Mouse (Mus musculus): ENCODE measurements around the gene Kbtbd12. TPM values are rescaled to one million over a fixed set of nuclear protein-coding genes. Genes with fewer than 3 reads are reported as not detected.
A peak's percentile ranks its signal among the peaks of the same experiment; 100 is the strongest.

The Kbtbd12 gene
- total RNA-seq (2021): under 1 TPM; 0.42 to 0.66 TPM

DNA sequence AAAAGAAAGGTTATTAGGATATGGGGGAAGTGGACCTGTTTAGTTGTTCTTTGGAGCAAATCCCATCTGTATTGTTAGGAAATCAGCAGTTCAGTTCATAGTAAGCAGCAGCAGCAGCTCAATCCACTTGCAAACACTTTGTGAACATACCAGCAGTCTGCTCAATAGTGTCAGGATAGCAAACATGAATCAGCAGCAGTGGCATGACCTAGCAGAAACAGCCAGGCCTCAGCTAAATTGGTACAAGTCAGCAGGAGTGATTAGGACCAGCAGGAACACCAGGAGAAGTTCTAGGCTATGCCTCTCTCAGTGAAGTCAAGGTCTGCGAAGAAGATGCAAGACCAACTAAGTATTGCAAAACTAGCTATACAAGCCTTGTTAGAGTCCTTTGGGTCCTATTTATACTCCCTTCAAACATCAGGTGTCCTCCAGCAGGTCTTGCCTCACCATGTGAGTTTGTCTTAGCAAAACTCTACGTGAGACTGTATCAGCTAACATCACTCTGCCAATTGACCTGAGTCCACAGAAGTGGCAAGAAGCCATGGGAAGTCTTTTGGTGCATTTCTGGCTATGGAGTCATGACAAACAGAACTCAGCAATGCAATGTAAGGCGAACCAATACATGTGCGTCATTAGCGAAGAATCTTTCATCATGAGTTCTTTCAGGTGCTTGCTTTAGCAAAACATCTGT lies at the start of gene Kbtbd12:
Gene Kbtbd12, minus strand, starts transcription at position 340 of the 691 bp plus-strand sequence.
- intact Hi-C loops (cut with DNase I): no loop called here
- DNase-seq (ENCODE audit: low spot score in 2 of 2): no peak

DNA sequence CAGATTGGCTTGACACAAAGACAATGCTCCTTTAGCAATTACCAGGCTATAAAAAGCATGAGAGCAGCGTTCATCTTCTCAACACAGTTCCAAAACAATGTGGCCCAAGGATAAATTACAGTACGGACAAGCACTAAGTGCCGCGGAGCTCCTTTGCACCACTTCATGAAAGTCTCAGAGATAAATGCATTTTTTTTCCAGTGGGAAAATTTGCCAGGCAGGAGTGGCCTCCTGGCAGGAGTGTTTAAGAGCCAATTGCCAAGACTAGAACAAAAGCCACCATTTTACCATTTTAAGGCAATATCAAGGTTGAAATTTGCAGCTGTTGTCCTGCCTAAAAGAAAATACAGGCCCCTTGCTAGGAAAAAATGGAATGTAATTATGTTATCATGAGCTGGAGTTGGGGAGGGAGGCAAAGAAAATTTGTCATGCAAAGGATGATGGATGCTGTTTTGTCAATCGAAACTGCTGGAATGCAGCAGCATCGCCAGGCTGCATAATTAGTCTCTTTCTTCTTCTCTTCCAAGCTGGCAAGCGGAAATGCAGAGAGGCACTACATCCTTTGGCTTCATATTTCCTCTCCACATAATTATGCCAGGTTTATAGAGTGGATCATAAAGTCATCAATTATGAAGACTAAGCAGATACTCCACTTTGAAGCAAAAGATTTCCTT lies 45.8 kb upstream of the Kbtbd12 start:
- no peak for DNase-seq (ENCODE audit: low spot score in 2 of 2)
- intact Hi-C loops (cut with DNase I): no loop called here

DNA sequence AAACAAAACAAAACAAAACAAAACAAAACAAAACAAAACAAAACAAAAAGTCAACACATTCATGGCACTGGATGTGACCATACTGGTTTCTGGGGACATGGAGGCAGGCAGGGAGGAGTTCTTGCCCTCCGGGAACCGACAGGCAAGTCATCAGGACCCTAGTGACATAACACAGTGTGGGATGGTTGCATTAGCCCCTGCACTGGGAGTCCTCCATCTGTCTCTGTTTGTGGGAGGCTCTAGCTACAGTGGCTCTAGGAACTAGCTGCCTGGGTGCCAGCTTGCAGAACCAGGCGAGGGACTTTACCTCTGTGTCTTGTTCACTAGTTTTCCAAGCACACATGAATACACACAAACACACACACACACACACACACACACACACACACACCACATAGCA lies 43.3 kb upstream of the Kbtbd12 start:
- intact Hi-C loops (cut with DNase I): no loop called here
- no peak for DNase-seq (ENCODE audit: low spot score in 2 of 2)

DNA sequence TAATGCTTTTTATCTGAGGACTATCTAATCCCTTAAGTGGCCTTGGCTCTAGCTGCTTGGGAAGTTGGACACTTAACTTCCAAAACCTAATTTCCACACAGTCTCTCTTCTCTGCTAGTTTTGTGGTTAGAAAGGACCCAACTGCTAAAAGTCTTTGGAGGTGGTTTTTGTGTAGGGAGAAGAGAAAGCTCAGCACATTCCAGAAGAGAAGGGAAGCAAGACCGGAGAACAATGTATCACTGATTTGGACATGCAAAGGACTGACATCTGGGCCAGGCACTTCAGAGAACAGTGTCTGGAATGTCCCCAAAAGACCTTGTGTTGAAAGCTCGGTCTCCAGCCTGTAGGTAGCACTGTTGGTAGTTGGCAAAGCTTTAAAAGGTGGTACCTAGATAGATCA lies 40.0 kb upstream of the Kbtbd12 start:
- no peak for DNase-seq (ENCODE audit: low spot score in 2 of 2)
- intact Hi-C loops (cut with DNase I): no loop called here

DNA sequence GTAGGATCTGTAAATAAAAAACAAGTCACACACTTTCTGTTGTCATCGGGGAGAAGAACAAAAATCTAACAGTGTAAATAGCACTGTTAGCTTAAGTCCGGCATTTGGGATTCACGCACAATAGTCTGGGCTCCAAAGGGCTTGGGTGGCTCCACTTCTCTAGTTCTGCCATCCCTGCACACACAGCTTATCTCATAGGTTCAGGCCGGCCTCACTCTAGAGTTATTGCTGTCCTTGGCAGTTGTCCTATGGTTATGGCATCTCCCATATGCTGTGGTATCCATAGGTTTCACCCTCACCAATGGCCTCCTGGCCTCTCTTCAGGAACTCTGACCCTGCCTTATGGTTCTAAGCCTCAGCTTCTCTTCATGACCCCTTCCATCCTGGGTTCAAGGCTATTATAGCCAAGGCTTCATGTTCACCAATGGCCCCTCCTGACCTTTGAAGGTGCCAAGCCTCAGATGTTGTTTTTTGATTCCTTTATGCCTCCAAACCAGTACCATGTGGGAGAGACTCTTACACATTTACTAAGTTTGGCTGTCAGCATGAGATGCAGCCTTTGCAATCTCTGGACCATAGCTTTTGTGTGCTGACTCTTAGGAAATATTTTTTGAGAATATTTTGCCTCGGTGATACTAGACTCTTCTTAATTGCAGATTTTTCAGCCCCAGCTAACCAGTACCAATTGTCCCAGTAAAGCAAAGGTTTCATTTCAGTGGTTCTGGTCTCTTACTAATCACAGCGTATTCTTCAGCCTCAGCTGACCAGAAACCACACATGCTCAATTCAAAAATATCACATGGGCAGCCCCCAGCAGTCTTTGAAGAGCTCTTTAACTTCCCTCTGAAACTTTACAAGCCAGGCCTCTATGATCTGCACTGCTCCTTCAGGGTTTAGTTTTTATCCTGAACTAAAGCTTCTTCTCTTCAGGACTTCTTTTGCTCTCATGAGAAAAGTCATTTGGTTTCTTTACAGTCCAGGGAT lies 39.3 kb upstream of the Kbtbd12 start:
- intact Hi-C loops (cut with DNase I): no loop called here
- no peak for DNase-seq (ENCODE audit: low spot score in 2 of 2)

DNA sequence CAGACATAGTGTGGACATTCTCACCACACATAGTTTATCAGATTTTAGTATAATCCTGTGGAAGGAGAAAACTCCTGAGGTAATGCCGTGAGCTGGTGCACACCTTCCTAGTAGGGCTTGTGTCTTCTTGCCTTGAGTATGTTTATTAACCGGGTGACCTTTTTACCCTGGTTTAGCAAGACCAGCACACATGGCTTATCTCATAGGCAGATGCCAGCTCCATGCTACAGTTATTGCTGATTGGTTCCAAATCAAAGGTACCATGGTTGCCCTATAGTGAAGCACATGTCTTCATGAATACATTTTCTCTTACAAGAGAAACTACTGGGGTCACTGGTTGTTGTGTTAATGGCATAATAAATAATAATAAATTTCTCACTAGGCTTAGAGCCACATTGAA lies 38.1 kb upstream of the Kbtbd12 start:
- intact Hi-C loops (cut with DNase I): no loop called here
- DNase-seq (ENCODE audit: low spot score in 2 of 2): no peak

DNA sequence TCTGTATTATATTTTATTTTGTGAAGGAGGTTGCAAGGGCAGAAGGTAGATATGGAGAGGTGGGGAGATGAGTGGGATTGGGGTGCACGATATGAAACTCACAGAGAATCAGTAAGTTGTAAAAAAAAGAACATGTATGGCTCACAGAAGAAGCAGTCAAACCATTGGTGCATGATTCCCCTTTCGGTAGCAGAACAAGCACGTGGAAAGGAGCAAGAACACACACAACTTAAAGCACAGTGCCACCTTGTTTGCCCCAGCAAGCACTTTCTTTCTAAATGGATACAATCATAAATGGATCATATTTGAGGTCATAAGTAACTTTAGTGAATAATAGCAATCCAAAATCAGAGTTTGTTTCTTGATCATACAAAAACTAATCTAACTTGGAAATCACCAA lies 24.5 kb upstream of the Kbtbd12 start:
- intact Hi-C loops (cut with DNase I): no loop called here
- DNase-seq (ENCODE audit: low spot score in 2 of 2): no peak

DNA sequence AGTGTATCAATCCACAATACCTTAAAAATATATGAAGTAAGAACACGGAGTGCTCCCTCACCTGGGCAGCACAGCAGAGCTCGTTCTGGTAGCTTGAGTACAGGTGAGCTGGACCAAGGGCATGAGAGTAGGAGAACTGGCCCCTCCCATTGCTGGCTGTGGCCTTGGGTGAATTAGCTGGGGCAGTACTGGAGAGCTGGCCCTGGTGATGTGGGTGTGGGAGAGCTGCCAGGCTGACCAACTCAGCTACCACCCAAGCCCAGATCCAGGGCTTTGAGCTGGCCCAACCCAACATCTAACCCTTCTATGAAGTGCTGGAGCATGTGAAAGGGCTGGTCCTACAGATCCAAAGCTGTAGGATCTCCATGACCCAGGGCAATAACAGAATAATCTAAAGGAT lies 23.9 kb upstream of the Kbtbd12 start:
- intact Hi-C loops (cut with DNase I): no loop called here
- DNase-seq (ENCODE audit: low spot score in 2 of 2): no peak

DNA sequence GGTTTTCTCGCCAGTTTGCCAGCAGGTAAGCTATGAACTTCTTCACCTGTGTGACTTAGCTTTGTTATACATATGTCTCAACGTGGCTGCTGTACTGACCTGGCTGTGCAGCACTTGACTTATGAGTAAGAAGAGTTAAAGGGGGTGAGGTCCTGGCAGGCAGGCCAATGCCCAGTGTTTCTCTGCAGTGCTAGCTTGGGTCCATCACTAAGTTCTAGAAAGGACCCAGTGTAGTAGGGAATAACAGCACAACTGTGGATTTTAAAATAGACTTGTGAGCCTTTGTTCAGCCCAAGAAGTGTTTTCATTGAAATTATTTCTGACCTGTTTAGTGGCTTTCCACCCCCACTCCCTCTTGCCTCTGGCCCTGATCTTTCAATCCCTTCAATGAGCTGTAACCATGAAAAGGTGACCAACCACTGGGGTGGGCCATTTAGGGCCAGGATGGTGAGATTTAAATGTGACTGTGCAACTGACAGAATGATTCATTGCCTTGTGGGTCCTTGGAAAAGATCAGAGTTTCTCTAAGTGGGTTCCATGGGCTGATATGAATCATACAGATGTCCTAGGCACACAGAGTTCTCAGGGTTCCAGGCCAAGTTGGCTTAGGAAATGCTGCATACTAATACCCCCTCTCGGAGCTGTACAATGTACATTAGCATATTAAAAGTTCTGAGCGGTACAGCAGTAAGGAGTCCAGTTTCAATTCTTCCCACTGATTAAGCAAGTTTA lies 10.0 kb upstream of the Kbtbd12 start:
- intact Hi-C loops (cut with DNase I): no loop called here
- no peak for DNase-seq (ENCODE audit: low spot score in 2 of 2)

DNA sequence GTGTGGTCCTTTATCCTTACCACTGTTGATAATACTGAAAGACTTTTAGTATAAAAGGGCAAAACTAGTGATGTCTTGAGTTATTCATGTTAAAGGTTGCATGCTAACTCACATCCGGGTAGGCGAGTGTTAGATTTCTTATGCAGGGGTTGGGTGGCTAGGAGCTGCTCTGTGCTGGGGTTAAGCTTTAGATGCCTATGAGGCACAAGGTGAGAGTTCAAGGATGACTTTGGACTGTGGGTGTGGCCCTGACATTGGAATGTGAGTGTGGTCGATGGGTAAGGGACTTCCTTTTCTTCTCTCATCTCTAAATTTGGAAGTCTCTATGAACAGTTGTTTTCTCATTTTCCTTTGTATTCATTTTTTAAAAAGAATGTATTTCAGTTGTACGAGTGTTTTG lies 7.0 kb upstream of the Kbtbd12 start:
- no peak for DNase-seq (ENCODE audit: low spot score in 2 of 2)
- intact Hi-C loops (cut with DNase I): no loop called here

DNA sequence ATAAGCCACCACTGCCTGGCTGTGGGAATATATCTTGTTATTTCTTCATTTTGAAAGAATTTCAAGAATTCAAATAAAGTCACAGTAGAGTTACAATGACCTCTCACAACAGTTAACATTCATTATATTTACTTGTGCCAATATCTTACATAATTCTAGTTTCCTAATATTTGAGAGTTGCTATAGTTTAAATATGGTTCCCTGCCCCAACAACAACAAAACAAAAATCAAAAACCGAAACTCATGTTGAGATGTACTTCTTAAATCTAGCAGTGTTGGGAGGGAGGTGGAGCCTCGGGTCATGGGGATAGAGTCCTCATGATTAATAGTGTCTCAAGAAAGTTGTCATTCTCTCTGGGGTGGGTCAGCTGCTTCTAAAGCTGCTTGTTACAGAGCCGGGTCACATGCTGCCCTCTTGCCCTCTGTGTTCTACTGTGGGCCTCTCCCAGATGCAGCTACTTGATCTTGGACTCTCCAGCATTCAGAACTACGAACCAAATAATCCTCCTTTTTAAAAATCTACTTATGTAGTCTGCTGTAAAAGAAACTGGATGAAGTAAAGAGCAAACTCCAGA lies 3.7 kb upstream of the Kbtbd12 start:
- DNase-seq (ENCODE audit: low spot score in 2 of 2): no peak
- intact Hi-C loops (cut with DNase I): no loop called here

DNA sequence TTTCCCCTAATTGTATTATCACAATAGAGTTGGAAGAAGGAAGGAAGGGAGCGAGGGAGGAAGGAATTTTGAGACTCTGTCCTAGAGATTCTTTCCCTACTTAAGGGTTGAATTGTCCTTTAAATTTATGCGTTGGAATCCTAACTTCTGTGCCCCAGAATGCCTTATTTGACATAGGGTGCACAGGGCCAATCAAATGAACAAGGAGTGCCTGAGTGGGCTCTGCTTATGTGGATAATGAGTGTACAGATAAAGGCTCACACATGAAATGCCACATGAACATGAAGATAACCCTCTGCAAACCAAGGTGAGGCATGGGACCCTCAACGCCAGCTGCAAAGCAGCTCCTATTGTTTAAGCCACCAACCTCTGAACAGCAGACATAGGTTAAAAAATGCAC lies 2.6 kb upstream of the Kbtbd12 start:
- intact Hi-C loops (cut with DNase I): no loop called here
- no peak for DNase-seq (ENCODE audit: low spot score in 2 of 2)

DNA sequence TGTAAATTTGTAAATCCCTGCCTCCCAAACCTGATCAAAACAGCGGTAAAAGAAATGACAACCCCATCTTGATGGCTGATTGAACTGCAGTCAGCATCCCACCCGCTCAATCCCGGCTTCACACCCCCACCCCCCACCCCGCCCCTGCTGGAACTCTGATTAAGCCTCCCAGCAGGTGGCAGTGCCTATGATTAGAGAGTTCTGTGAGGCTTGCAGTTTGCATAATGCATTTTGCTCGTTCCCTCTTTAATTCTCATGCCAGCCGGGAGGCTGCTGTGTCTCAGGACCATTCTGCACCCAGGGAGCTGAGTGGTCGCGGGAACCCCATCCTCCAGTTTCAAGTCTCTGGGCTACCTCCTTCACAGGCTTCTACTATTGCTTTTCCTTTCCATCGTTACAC lies 2.2 kb upstream of the Kbtbd12 start:
- intact Hi-C loops (cut with DNase I): no loop called here

DNA sequence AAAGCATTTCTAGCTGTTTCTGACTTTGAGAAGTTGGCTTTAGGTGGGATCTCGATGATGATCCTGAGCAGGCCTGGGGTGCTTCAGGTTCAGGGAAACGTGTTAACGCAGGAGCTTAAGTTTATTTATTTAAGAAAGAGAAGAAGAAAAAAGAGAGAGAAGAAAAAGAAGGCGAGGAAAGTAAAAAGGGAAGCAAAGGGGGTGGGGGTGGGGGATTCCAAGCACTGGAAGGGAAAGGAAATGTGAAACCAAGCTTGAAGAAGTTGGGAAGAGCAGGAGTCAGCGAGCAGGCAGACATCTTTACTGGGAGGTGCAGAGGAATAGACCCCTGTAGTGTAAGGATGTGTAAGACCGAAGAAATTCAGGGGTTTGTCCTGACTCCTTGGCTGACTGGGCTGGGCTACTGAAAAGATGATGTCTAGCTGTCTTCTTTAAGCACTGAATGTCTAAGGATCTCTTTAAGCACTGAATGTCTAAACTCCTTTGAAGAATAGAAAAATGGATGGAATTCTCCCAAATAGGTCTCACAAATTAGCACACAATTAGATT lies 1.7 kb upstream of the Kbtbd12 start:
- intact Hi-C loops (cut with DNase I): no loop called here

More for the DNA sequence above, 2.2 kb upstream of the Kbtbd12 start:
- peak; percentile 34 to 49 for DNase-seq (ENCODE audit: low spot score in 2 of 2)

DNA sequence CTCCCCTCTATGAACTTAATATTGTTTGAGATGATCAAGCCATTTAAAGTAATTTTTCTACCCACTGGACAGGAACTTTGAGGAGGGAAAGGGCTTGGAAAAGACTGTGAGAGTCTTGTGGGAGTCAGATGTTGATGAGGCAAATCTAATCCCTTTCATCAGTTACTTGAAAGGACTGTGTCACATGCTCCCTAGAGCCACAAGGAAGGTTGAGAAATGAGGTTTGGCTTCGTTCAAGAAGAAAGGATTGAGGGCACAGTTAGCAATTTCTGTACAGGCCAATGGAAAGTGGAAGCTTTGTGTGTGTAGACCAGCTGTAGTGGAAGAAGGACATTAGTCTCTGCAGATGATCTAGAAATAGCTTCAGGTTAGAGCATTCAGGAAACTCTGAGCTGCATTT lies 1.2 kb upstream of the Kbtbd12 start:
- intact Hi-C loops (cut with DNase I): no loop called here
- no peak for DNase-seq (ENCODE audit: low spot score in 2 of 2)

More for the DNA sequence above, 1.7 kb upstream of the Kbtbd12 start:
- no peak for DNase-seq (ENCODE audit: low spot score in 2 of 2)

DNA sequence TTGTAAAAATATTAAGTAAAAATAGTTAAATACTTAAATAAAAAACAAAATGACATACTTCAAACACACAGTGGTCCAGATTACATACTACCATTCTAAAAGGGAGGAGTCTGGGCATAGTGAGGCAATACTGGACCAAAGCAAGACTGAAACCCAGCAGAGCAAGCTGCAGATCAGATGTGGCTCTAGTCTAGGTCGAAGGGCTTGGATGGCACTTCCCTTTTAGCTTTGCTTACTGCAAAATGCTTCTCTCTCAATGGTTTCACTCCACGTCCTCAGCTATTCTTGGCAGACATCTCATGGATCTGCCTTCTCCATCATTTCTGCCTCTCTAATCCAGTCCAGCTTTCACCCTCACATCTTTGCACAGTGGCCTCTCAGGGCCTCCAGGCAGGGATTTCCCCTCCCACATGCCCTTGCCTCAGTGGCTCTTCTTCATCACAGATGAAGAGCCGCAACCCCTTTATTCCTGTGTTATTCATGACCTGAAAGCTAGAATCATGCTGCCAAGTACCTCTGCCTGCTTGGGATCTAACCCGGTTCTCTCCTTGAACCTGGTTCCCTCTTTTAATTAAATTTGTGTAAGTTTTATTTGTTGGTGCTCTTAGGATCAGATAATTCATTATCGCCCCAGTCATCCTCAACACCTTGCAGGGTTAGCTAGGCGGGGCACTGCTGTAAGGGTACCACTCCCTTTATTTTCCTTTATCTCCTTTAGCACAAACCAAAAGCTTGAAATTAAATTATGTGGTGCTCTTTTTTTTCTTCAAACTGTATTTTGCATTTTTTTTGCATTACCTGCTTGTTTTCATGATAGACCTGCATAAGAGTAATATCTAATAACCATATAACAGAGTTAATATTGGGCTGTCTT lies 1.6 kb downstream of the Kbtbd12 start:
- no peak for DNase-seq (ENCODE audit: low spot score in 2 of 2)
- intact Hi-C loops (cut with DNase I): no loop called here

DNA sequence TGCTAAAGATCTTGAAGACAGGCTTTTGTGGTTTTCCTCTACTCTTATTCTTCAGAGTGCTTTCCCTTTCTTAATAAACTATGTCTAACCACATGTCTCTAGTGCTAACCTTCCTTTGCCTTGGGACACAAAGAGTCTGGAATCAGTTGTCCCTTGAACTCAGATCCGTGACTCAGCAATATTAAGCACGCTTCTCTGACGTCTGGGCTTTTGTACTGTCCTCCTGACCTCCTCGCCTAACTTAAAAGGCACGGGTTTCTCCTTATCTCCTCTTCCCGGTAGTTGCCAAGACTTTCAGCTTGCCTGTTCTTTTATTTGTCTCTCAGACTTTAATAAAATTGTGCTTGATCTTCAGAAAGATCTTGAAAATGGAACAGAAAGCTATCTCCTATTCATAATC lies 6.5 kb downstream of the Kbtbd12 start:
- no peak for DNase-seq (ENCODE audit: low spot score in 2 of 2)
- intact Hi-C loops (cut with DNase I): no loop called here

DNA sequence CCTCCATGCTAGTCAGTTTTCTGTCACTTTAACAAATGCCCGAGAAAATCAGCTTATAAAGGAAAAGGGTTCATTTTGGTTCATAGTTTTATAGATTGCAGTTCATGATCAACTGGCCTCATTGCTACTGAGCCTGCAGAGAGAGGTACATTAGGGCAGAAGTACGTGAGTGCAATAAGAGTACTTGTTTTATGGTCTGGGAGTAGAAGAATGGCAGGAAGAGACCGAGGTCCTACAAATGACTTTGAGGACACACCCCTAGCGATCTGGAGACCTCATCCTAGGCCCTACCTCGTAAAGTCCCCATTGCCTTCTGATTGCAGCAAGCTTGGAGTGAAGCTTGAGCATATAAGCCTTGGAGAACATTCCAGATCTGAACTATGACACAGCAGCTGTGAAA lies 7.2 kb downstream of the Kbtbd12 start:
- intact Hi-C loops (cut with DNase I): no loop called here
- DNase-seq (ENCODE audit: low spot score in 2 of 2): no peak
